Mouse (Mus musculus): ENCODE measurements around the gene Gpr35. TPM values are rescaled to one million over a fixed set of nuclear protein-coding genes. Genes with fewer than 3 reads are reported as not detected.

Gpr35 gene
- polyA plus RNA-seq (2014; fragmentation: Nextera tagmentation; extraction: Ambion mirVana) = 0.19 and 0.50 TPM in 2 replicates

DNA sequence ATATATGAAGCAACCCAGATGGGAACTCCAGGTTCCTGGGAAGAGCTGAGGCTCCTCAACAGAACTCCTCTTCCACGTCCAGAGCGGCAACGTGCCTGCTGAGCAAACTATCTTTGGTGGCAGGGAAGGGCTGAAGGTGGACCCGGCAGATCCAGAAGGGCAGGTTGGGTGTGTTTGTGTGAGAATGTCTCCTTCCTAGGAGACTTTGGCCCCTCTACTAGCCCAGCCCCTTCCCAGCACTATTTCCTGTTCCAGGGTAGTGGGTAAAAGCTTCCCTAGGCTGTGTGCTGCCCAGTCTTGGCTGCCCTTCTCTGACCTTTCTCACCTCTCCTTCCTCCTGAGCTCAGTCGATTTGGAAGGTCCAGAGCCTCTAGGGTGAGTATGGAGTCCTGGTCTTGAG lies at the start of gene Gpr35:
Gpr35 (plus strand) TSS at position 259 of the 400 bp plus-strand sequence.
- H3K27ac ChIP-seq (ENCODE audit: low read depth) = no peak within 1 kb of the TSS
- no peak within 1 kb of the TSS for H3K4me3 ChIP-seq (ENCODE audit: low read depth, low read length)
- no peak within 1 kb of the TSS for H3K9ac ChIP-seq
- ATAC-seq (ENCODE audit: insufficient read depth) (no peak), DNase-seq (no peak)
- no peaks in the 10 kb centered on the region for H3K9me3 ChIP-seq (ENCODE audit: low read depth, low read length)
- no peaks in the 10 kb centered on the region for H3K27me3 ChIP-seq (ENCODE audit: insufficient read depth, low read length)
- no peak within 1 kb of the TSS for H3K4me2 ChIP-seq
- WGBS = 55% methylated on average over 5 of the region's 5 CpGs
- TF ChIP-seq CTCF (IDR thresholded peaks at IDR 0.05; ENCODE audit: low read depth) = no peak
- H3K4me1 ChIP-seq (ENCODE audit: insufficient read depth) = no peaks in the 10 kb centered on the region
- H3K36me3 ChIP-seq (ENCODE audit: insufficient read depth) = peaks cover 34% of the 10 kb centered on the region

DNA sequence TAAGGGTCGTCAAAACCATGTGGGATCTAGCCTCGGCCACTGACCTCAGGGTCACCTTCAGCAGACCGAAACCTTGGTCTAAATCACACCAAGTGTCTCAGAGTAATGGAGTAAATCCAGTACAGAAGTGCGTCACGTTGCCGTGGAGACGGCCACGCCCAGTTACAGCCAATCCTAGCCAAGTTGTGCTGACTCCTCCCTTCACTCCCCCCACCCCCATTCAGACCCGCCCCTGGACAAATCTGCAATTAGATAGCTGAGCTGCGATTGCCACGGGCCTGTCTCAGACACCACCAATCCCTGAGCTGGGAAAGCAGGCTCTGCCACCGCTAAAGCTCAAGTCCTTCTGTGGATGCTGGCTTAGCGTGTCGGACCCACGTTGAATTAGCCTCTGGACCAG lies 47.9 kb upstream of the Gpr35 start, which contains the start of gene Ankmy1:
Ankmy1 (minus strand) TSS at position 121 of the 400 bp plus-strand sequence.
- Histone ChIP-seq H3K4me2 (peak within 1 kb of the TSS; percentile 52), H3K9ac (no peak within 1 kb of the TSS), H3K36me3 (ENCODE audit: insufficient read depth) (no peaks in the 10 kb centered on the region), H3K9me3 (ENCODE audit: low read depth, low read length) (no peaks in the 10 kb centered on the region), H3K27me3 (ENCODE audit: insufficient read depth, low read length) (no peaks in the 10 kb centered on the region), H3K4me3 (ENCODE audit: low read depth, low read length) (peak within 1 kb of the TSS; percentile 11; the same call in 1 of the 2 replicates), H3K4me1 (ENCODE audit: insufficient read depth) (no peaks in the 10 kb centered on the region; the same call in 1 of the 2 replicates), H3K27ac (ENCODE audit: low read depth) (no peak within 1 kb of the TSS)
- no peak for TF ChIP-seq CTCF (IDR thresholded peaks at IDR 0.05; ENCODE audit: low read depth)
- ATAC-seq (ENCODE audit: insufficient read depth) = peak; percentile 39
- peak; percentile 87 for DNase-seq
- WGBS = 0% methylated on average over 15 of the region's 15 CpGs

DNA sequence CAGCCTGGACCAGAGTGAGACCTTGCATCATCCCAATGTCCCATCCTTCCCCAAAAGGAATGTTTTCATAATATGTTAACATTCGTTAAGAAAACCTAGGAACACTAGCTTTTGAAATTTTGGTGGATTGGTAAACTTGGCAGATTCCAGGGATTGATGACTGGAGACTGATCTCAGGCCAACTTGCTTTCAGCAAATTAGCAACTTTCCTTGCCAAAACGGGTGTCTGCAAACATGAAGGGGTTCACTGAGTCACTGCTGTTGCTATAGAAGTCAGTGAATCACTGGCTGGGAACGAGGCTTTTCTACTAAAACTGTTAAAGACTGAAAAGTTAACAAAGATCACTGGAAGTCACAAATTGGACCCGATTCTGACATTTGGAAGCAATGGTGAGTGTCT lies 47.0 kb upstream of the Gpr35 start:
- TF ChIP-seq CTCF (IDR thresholded peaks at IDR 0.05; ENCODE audit: low read depth) = no peak
- DNase-seq (peak; percentile 15), ATAC-seq (ENCODE audit: insufficient read depth) (no peak)
- Histone ChIP-seq H3K4me2 (no peak overlapping the region), H3K4me1 (ENCODE audit: insufficient read depth) (no peaks in the 10 kb centered on the region; the same call in 1 of the 2 replicates), H3K36me3 (ENCODE audit: insufficient read depth) (no peaks in the 10 kb centered on the region), H3K4me3 (ENCODE audit: low read depth, low read length) (no peak overlapping the region), H3K27ac (ENCODE audit: low read depth) (no peak overlapping the region), H3K9ac (no peak overlapping the region), H3K27me3 (ENCODE audit: insufficient read depth, low read length) (no peaks in the 10 kb centered on the region), H3K9me3 (ENCODE audit: low read depth, low read length) (no peaks in the 10 kb centered on the region)
- 64% methylated on average over 4 of the region's 4 CpGs for WGBS

DNA sequence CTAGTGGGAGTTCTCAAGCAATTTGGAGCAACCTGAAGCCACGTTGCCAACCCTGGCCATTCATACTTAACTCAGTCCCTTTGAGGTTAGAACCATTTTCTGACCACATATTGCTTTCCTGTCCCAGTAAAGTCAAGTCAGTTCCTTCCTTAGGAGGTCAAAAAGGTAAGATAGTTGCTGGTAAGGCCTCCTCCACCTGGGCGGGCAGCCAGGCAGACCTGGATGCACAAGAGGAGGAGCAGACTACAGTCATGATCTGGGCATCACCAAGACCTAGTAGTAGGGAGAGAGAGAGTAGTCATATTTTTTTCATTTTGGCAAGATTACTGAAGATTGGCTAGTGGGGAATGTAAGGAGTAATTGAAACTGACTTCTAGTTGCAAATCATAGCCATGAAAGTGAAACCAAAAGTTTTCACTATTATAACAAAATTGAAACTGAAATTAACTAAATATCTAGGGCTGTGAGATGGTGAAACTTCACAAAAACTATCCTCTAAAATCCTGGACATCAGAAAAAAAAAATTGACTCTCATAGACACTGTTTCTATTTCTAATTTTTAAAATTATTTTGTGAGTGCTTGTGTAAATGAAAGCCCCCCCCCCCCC lies 44.9 kb upstream of the Gpr35 start:
- Histone ChIP-seq H3K4me1 (ENCODE audit: insufficient read depth) (peaks cover 6% of the 10 kb centered on the region; the same call in 1 of the 2 replicates), H3K4me2 (no peak overlapping the region), H3K27ac (ENCODE audit: low read depth) (no peak overlapping the region), H3K36me3 (ENCODE audit: insufficient read depth) (no peaks in the 10 kb centered on the region), H3K9me3 (ENCODE audit: low read depth, low read length) (no peaks in the 10 kb centered on the region), H3K4me3 (ENCODE audit: low read depth, low read length) (no peak overlapping the region), H3K27me3 (ENCODE audit: insufficient read depth, low read length) (no peaks in the 10 kb centered on the region), H3K9ac (no peak overlapping the region)
- ATAC-seq (ENCODE audit: insufficient read depth) (no peak), DNase-seq (no peak)
- no peak for TF ChIP-seq CTCF (IDR thresholded peaks at IDR 0.05; ENCODE audit: low read depth)
- 89% methylated on average over 2 of the region's 2 CpGs for WGBS

GRCm38 (mm10) chr1:92906779-92907631 lies 43.7 kb upstream of the Gpr35 start, which contains the start of gene Dusp28:
TSS of gene Dusp28 (plus strand) at chr1:92906981.
- peak within 1 kb of the TSS; percentile 81 for H3K27ac ChIP-seq (ENCODE audit: low read depth)
- H3K4me3 ChIP-seq (ENCODE audit: low read depth, low read length) = peak within 1 kb of the TSS; percentile 71
- peak within 1 kb of the TSS; percentile 70 for H3K9ac ChIP-seq
- peaks cover 13% of the 10 kb centered on the region for H3K4me1 ChIP-seq (ENCODE audit: insufficient read depth)
- peak; percentile 90 for ATAC-seq (ENCODE audit: insufficient read depth)
- H3K4me2 ChIP-seq = peak within 1 kb of the TSS; percentile 79
- H3K27me3 ChIP-seq (ENCODE audit: insufficient read depth, low read length) = no peaks in the 10 kb centered on the region
- peak; percentile 68 for TF ChIP-seq CTCF (IDR thresholded peaks at IDR 0.05; ENCODE audit: low read depth)
- no peaks in the 10 kb centered on the region for H3K36me3 ChIP-seq (ENCODE audit: insufficient read depth)
- peak; percentile 90 for DNase-seq
- under 1% methylated on average over 81 of the region's 81 CpGs for WGBS
- no peaks in the 10 kb centered on the region for H3K9me3 ChIP-seq (ENCODE audit: low read depth, low read length)

- TF ChIP-seq CTCF (IDR thresholded peaks at IDR 0.05; ENCODE audit: low read depth) = no peak
Observed at GRCm38 (mm10) chr1:92907632-92908360, 42.9 kb upstream of the Gpr35 start.

More at GRCm38 (mm10) chr1:92907632-92908360, 42.9 kb upstream of the Gpr35 start:
- peak overlapping the region; percentile 71 for H3K4me3 ChIP-seq (ENCODE audit: low read depth, low read length)
- ATAC-seq (ENCODE audit: insufficient read depth) (no peak), DNase-seq (no peak)
- H3K4me2 ChIP-seq = peak overlapping the region; percentile 79
- H3K27ac ChIP-seq (ENCODE audit: low read depth) = peak overlapping the region; percentile 81; the same call in 1 of the 2 replicates
- no peaks in the 10 kb centered on the region for H3K9me3 ChIP-seq (ENCODE audit: low read depth, low read length)
- 39% methylated on average over 20 of the region's 20 CpGs for WGBS
- H3K9ac ChIP-seq = peak overlapping the region; percentile 70
- H3K27me3 ChIP-seq (ENCODE audit: insufficient read depth, low read length) = no peaks in the 10 kb centered on the region
- H3K4me1 ChIP-seq (ENCODE audit: insufficient read depth) = peaks cover 16% of the 10 kb centered on the region
- H3K36me3 ChIP-seq (ENCODE audit: insufficient read depth) = no peaks in the 10 kb centered on the region

Data from lung, embryonic 14.5 days (tissue).